In genomic region chr7:74391451-74391873, GRCm38 (mm10) we compare ENCODE assay signal across 19 mouse cellular contexts.
A peak's percentile ranks its signal among the peaks of the same experiment; 100 is the strongest.
DNase-seq lines count a peak whose midpoint lies in the region; ATAC-seq and TF ChIP-seq lines count a peak whose summit lies in the region.
"Had no signal": no experiment of that assay in that cellular context is flagged by ENCODE, and none has a peak within 500 bp of the region (broad histone marks: within the 10 kb centered on the region; RNA-seq: fewer than 3 reads in every experiment).

No protein-coding gene starts in this region.

- H3K4me3 ChIP-seq in gastrocnemius, adult 2 months: no peak overlapping the region
- H3K4me3 ChIP-seq in neural tube, embryonic 11.5 days (ENCODE audit: low read depth, low read length): no peak overlapping the region
- H3K4me3 ChIP-seq in limb, embryonic 11.5 days (ENCODE audit: low read depth, low read length): no peak overlapping the region
- H3K4me3 ChIP-seq: embryonic facial prominence, embryonic 13.5 days; forebrain, embryonic 13.5 days; heart, embryonic 15.5 days; hindbrain, embryonic 15.5 days; megakaryocyte, embryonic 14.5 days had no signal

- H3K4me1 ChIP-seq in neural tube, embryonic 11.5 days (ENCODE audit: control insufficient read depth, insufficient read depth, low read length): peaks cover 8% of the 10 kb centered on the region; the same call in 1 of the 2 replicates
- peaks cover 9% of the 10 kb centered on the region; the same call in 1 of the 2 replicates for H3K4me1 ChIP-seq in limb, embryonic 11.5 days (ENCODE audit: control insufficient read depth, insufficient read depth, low read length)

- peak overlapping the region; percentile 70 for H3K27ac ChIP-seq in gastrocnemius, adult 2 months
- H3K27ac ChIP-seq in neural tube, embryonic 11.5 days (ENCODE audit: low read depth, low read length): no peak overlapping the region
- H3K27ac ChIP-seq in limb, embryonic 11.5 days (replicated peaks; ENCODE audit: low read depth, low read length): no peak overlapping the region
- H3K27ac ChIP-seq: embryonic facial prominence, embryonic 13.5 days; forebrain, embryonic 13.5 days; heart, embryonic 15.5 days; hindbrain, embryonic 15.5 days had no signal

- 48% methylated on average over 5 of the region's 5 CpGs for WGBS in neural tube, embryonic 11.5 days
- WGBS in limb, embryonic 11.5 days: 19% methylated on average over 5 of the region's 5 CpGs

- intact Hi-C loops in gastrocnemius, adult 2 months (cut with DNase I): no loop called here
- intact Hi-C loops in gastrocnemius, postnatal 14 days (cut with DNase I; ENCODE audit: low total_unique reads): no loop called here

- DNase-seq in gastrocnemius, adult 2 months: no peak
- no peak for DNase-seq in gastrocnemius, postnatal 14 days
- peak; percentile 12 for DNase-seq in neural tube, embryonic 11.5 days (ENCODE audit: low spot score)
- no peak for DNase-seq in neural tube, embryonic 10.5 days (ENCODE audit: extremely low spot score, low spot score)
- peak; percentile 31 for DNase-seq in limb, embryonic 11.5 days (ENCODE audit: low spot score)
- DNase-seq in adrenal gland, adult 2 months: no peak
- DNase-seq: cerebellum, adult 9-11 months; kidney, adult 8-10 months; lung, embryonic 14.5 days; right cerebral cortex, adult 18-20 months; spleen, adult 18-20 months; thymus, postnatal 14 days had no signal

- ATAC-seq in neural tube, embryonic 11.5 days (ENCODE audit: insufficient read depth, low FRiP score, low TSS enrichment): no peak
- no peak for ATAC-seq in limb, embryonic 11.5 days (ENCODE audit: insufficient number of reproducible peaks, low FRiP score, low TSS enrichment, low read depth)
- ATAC-seq in inflammation-experienced regulatory T-cells, adult 6 months: no peak
- ATAC-seq: activated CD4-positive, CD25-positive, alpha-beta regulatory T cell, adult 4 months; forebrain, embryonic 13.5 days had no signal

- H3K9ac ChIP-seq in neural tube, embryonic 11.5 days (ENCODE audit: low read length): no peak overlapping the region
- no peak overlapping the region for H3K9ac ChIP-seq in limb, embryonic 11.5 days (ENCODE audit: low read length)
- H3K9ac ChIP-seq: embryonic facial prominence, embryonic 13.5 days; forebrain, embryonic 13.5 days; heart, embryonic 15.5 days; hindbrain, embryonic 15.5 days; lung, embryonic 14.5 days had no signal

- TF ChIP-seq CTCF in gastrocnemius, adult 2 months (IDR thresholded peaks at IDR 0.05): no peak

- no peaks in the 10 kb centered on the region for H3K36me3 ChIP-seq in neural tube, embryonic 11.5 days (ENCODE audit: control insufficient read depth, insufficient read depth, low read length)
- no peaks in the 10 kb centered on the region for H3K36me3 ChIP-seq in limb, embryonic 11.5 days (ENCODE audit: control insufficient read depth, insufficient read depth, low read length)
- H3K36me3 ChIP-seq: embryonic facial prominence, embryonic 13.5 days; heart, embryonic 15.5 days; hindbrain, embryonic 15.5 days had no signal

- H3K9me3 ChIP-seq in neural tube, embryonic 11.5 days (ENCODE audit: control insufficient read depth, low read length): no peaks in the 10 kb centered on the region
- no peaks in the 10 kb centered on the region for H3K9me3 ChIP-seq in limb, embryonic 11.5 days (ENCODE audit: control insufficient read depth, low read length)
- H3K9me3 ChIP-seq: embryonic facial prominence, embryonic 13.5 days; forebrain, embryonic 13.5 days; heart, embryonic 15.5 days; hindbrain, embryonic 15.5 days had no signal

- H3K27me3 ChIP-seq in neural tube, embryonic 11.5 days (ENCODE audit: control insufficient read depth, insufficient read depth, low read length): no peaks in the 10 kb centered on the region
- no peaks in the 10 kb centered on the region for H3K27me3 ChIP-seq in limb, embryonic 11.5 days (ENCODE audit: control insufficient read depth, insufficient read depth, low read length)
- H3K27me3 ChIP-seq: embryonic facial prominence, embryonic 13.5 days; forebrain, embryonic 13.5 days; heart, embryonic 15.5 days; hindbrain, embryonic 15.5 days had no signal

- no peak overlapping the region for H3K4me2 ChIP-seq in neural tube, embryonic 11.5 days (ENCODE audit: low read depth)
- peak overlapping the region; percentile 7; the same call in 1 of the 2 replicates for H3K4me2 ChIP-seq in limb, embryonic 11.5 days (ENCODE audit: low read depth, severe bottlenecking)
- H3K4me2 ChIP-seq: embryonic facial prominence, embryonic 13.5 days; forebrain, embryonic 13.5 days; heart, embryonic 15.5 days; hindbrain, embryonic 15.5 days; lung, embryonic 14.5 days had no signal

Comparison
In these comparisons a context has a peak if more than half of its experiments do, and no peak if none do; other contexts are left out.
1. DNase-seq: peak in neural tube, embryonic 11.5 days (single experiment) and limb, embryonic 11.5 days (single experiment); none in gastrocnemius, adult 2 months (single experiment), gastrocnemius, postnatal 14 days (single experiment), neural tube, embryonic 10.5 days (single experiment) and adrenal gland, adult 2 months (single experiment).